Mouse (Mus musculus) C2C12 (cell line): ENCODE results near the gene Igf2r. TPM values are rescaled to one million over a fixed set of nuclear protein-coding genes. Genes with fewer than 3 reads are reported as not detected.
"Not testable (repeated sequence)": the region's sequence is repeated elsewhere in the genome, so short reads cannot be mapped to it uniquely, and the experiment has no call there.

ENCODE experiments used
- H3K27me3 ChIP-seq: one replicate; pipeline ENCODE4 v1.6.1; 2011; ENCODE audit not compliant: control insufficient read depth, insufficient read depth, insufficient read length
- H3K36me3 ChIP-seq: one replicate; pipeline ENCODE4 v1.6.1; 2011; ENCODE audit not compliant: control insufficient read depth, insufficient read depth
- H3K4me3 ChIP-seq: one replicate; pipeline ENCODE4 v1.5.1; 2011; ENCODE audit warnings: mild to moderate bottlenecking, control low read depth; ENCODE audit not compliant: poor library complexity, insufficient read depth, severe bottlenecking
- H3K79me2 ChIP-seq: one replicate; pipeline ENCODE4 v1.6.1; 2011; ENCODE audit not compliant: control insufficient read depth, insufficient read depth
- H3K79me3 ChIP-seq: one replicate; pipeline ENCODE4 v1.6.1; 2011; ENCODE audit warnings: low read depth, control low read depth
- H3ac ChIP-seq: one replicate; pipeline ENCODE3; 2011; ENCODE audit warnings: low read depth; ENCODE audit not compliant: control insufficient read depth, insufficient read length
- CEBPB ChIP-seq: IDR thresholded peaks from one replicate; pipeline ENCODE4 v1.6.1; 2011; ENCODE audit warnings: low read depth, mild to moderate bottlenecking, control low read depth, moderate library complexity
- CTCF ChIP-seq: IDR thresholded peaks from one replicate; pipeline ENCODE4 v1.5.1; 2011; ENCODE audit not compliant: control insufficient read depth, insufficient read depth, insufficient read length
- FOSL1 ChIP-seq: IDR thresholded peaks from one replicate; pipeline ENCODE4 v1.8.0; 2011; ENCODE audit warnings: mild to moderate bottlenecking, low read length; ENCODE audit not compliant: poor library complexity, insufficient read depth, severe bottlenecking
- MAX ChIP-seq: IDR thresholded peaks from one replicate; pipeline ENCODE4 v1.6.1; 2011; ENCODE audit warnings: mild to moderate bottlenecking, control low read depth
- MYOD1 ChIP-seq: IDR thresholded peaks from one replicate; pipeline ENCODE4 v1.6.1; 2011; ENCODE audit warnings: low read depth; ENCODE audit not compliant: control insufficient read depth, insufficient read length
- MYOG ChIP-seq: IDR thresholded peaks from one replicate; pipeline ENCODE4 v1.6.1; 2011; ENCODE audit not compliant: control insufficient read depth, insufficient read length; ENCODE audit errors: extremely low read depth
- USF1 ChIP-seq: IDR thresholded peaks from one replicate; pipeline ENCODE4 v1.6.1; 2011; ENCODE audit warnings: low read depth, mild to moderate bottlenecking, control low read depth, moderate library complexity
- polyA plus RNA-seq: library from polyadenylated mRNA; unstranded; fragments of >200 nt; fragmentation: generic; extraction: Trizol; gene quantifications from one replicate; pipeline ENCODE4 v1.2.1, GENCODE M21; 2012; ENCODE audit warnings: missing spikeins

Igf2r gene
- polyA plus RNA-seq, 1 experiment, result 2.3 TPM

- Histone ChIP-seq H3K79me3 (no peaks in the 10 kb centered on the region), H3K79me2 (no peaks in the 10 kb centered on the region), H3K4me3 (no peak within 1 kb of the TSS), H3ac (no peak within 1 kb of the TSS), H3K27me3 (no peaks in the 10 kb centered on the region), H3K36me3 (no peaks in the 10 kb centered on the region)
- TF ChIP-seq FOSL1 (no peak), CEBPB (no peak), MYOG (no peak), MAX (no peak)
Observed at GRCm38 (mm10) chr17:12675646-12676045, 93.8 kb downstream of the Igf2r start, which contains the start of gene Slc22a1. TSS of gene Slc22a1 (minus strand) at chr17:12675829.

GRCm38 (mm10) chr17:12674980-12675379, 94.5 kb downstream of the Igf2r start:
- not testable (repeated sequence) for H3K79me3 ChIP-seq, H3ac ChIP-seq, H3K27me3 ChIP-seq, H3K4me3 ChIP-seq, H3K36me3 ChIP-seq, H3K79me2 ChIP-seq

GRCm38 (mm10) chr17:12673871-12674270, 95.6 kb downstream of the Igf2r start:
- Histone ChIP-seq H3K4me3 (no peak overlapping the region), H3K79me3 (no peaks in the 10 kb centered on the region), H3K27me3 (no peaks in the 10 kb centered on the region), H3K79me2 (no peaks in the 10 kb centered on the region), H3K36me3 (no peaks in the 10 kb centered on the region), H3ac (no peak overlapping the region)
- TF ChIP-seq CTCF (no peak), CEBPB (no peak), USF1 (no peak), MYOD1 (no peak), MAX (no peak)

GRCm38 (mm10) chr17:12672285-12672790, 97.1 kb downstream of the Igf2r start:
- H3K79me3 ChIP-seq, result no peaks in the 10 kb centered on the region
- no peak overlapping the region for H3K4me3 ChIP-seq
- TF ChIP-seq FOSL1 (no peak), CEBPB (no peak), MYOD1 (no peak), USF1 (no peak), MAX (no peak), CTCF (no peak), MYOG (no peak)

GRCm38 (mm10) chr17:12671029-12671605, 98.3 kb downstream of the Igf2r start:
- H3ac ChIP-seq, result no peak overlapping the region
- H3K27me3 ChIP-seq, result no peaks in the 10 kb centered on the region
- no peak for TF ChIP-seq CTCF
- TF ChIP-seq CEBPB, result no peak
- TF ChIP-seq USF1, result no peak
- no peak for TF ChIP-seq FOSL1
- no peak for TF ChIP-seq MYOD1
- no peak for TF ChIP-seq MAX
- no peak for TF ChIP-seq MYOG
- H3K79me3 ChIP-seq, result no peaks in the 10 kb centered on the region
- no peaks in the 10 kb centered on the region for H3K79me2 ChIP-seq
- no peak overlapping the region for H3K4me3 ChIP-seq
- no peaks in the 10 kb centered on the region for H3K36me3 ChIP-seq

More at GRCm38 (mm10) chr17:12672285-12672790, 97.1 kb downstream of the Igf2r start:
- Histone ChIP-seq H3K36me3 (no peaks in the 10 kb centered on the region), H3ac (no peak overlapping the region), H3K27me3 (no peaks in the 10 kb centered on the region), H3K79me2 (no peaks in the 10 kb centered on the region)

GRCm38 (mm10) chr17:12669363-12669679, 100.1 kb downstream of the Igf2r start:
- no peak overlapping the region for H3K4me3 ChIP-seq
- no peak overlapping the region for H3ac ChIP-seq
- H3K79me3 ChIP-seq, result no peaks in the 10 kb centered on the region

More at GRCm38 (mm10) chr17:12669363-12669679, 100.1 kb downstream of the Igf2r start:
- peaks cover 4% of the 10 kb centered on the region for H3K27me3 ChIP-seq
- H3K79me2 ChIP-seq, result no peaks in the 10 kb centered on the region
- TF ChIP-seq MYOG (no peak), MYOD1 (no peak), MAX (no peak)
- H3K36me3 ChIP-seq, result no peaks in the 10 kb centered on the region
